8 mouse cellular contexts compared by ENCODE assay signal in genomic region chr8:61539828-61540500, GRCm38 (mm10). TPM values are rescaled to one million over a fixed set of nuclear protein-coding genes. Genes with fewer than 3 reads are reported as not detected.
DNase-seq lines count a peak whose midpoint lies in the region; ATAC-seq and TF ChIP-seq lines count a peak whose summit lies in the region.

No protein-coding gene starts in this region.

- H3K4me1 ChIP-seq in hindbrain, embryonic 16.5 days (ENCODE audit: control insufficient read depth, insufficient read depth, low read depth, low read length) = no peaks in the 10 kb centered on the region

- WGBS in hindbrain, embryonic 16.5 days = 52% methylated on average over 7 of the region's 7 CpGs

- CTCF ChIA-PET in Patski (lab: Charles Lee) = interaction anchor here (0.7 to 1.7 kb wide), 10 partner anchors 11 to 359 kb away, joined by 3 to 6 read pairs (median 4); no protein-coding TSS in a partner anchor

- no peak overlapping the region for H3K4me2 ChIP-seq in hindbrain, embryonic 16.5 days (ENCODE audit: low read length)

- in situ Hi-C loops in Patski (cut with MboI; ENCODE audit: low pct_unique_long_range_greater_than_20kb) = loop anchor here (5.0 to 10.0 kb wide), 3 partner anchors 147 to 515 kb away; no protein-coding TSS in a partner anchor

- peak; percentile 99 for TF ChIP-seq CTCF in Patski (IDR thresholded peaks at IDR 0.05)

- peak; percentile 71 for ATAC-seq in Patski
- peak; percentile 89 for ATAC-seq in frontal cortex, adult (ENCODE audit: low TSS enrichment)
- ATAC-seq in hindbrain, embryonic 16.5 days = peak; percentile 59
- ATAC-seq in megakaryocyte, adult 5-6 weeks (ENCODE audit: poor library complexity, severe bottlenecking) = peak; percentile 100

- H3K4me3 ChIP-seq in hindbrain, embryonic 16.5 days (ENCODE audit: low read length) = no peak overlapping the region

- H3K27ac ChIP-seq in hindbrain, embryonic 16.5 days (ENCODE audit: low read depth, low read length) = no peak overlapping the region

- POLR2A ChIA-PET in Patski (lab: Charles Lee) = interaction anchor here (0.6 to 0.7 kb wide), 2 partner anchors 37 to 165 kb away, joined by 5 to 7 read pairs; no protein-coding TSS in a partner anchor

- H3K27me3 ChIP-seq in Patski = no peaks in the 10 kb centered on the region
- H3K27me3 ChIP-seq in hindbrain, embryonic 16.5 days (replicated peaks; ENCODE audit: control insufficient read depth, insufficient read depth, low read length) = no peaks in the 10 kb centered on the region

- DNase-seq in Patski (ENCODE audit: low read depth, low spot score) = peak; percentile 48
- DNase-seq in cerebellum, adult 9-10 months = peak; percentile 56
- DNase-seq in layer of hippocampus, postnatal 36 days = peak; percentile 82 to 83
- DNase-seq in right cerebral cortex, adult 2 months (ENCODE audit: low spot score in 2 of 2) = peak; percentile 92 to 93
- DNase-seq in urinary bladder, postnatal 14 days (ENCODE audit: low spot score) = peak; percentile 85

- no peaks in the 10 kb centered on the region for H3K36me3 ChIP-seq in hindbrain, embryonic 16.5 days (ENCODE audit: control insufficient read depth, insufficient read depth, low read length)

- H3K9me3 ChIP-seq in hindbrain, embryonic 16.5 days (ENCODE audit: control insufficient read depth, low read length) = no peaks in the 10 kb centered on the region

- no peak overlapping the region for H3K9ac ChIP-seq in hindbrain, embryonic 16.5 days (ENCODE audit: low read depth, low read length)

RNA-seq across cellular contexts. Expression of gene Cbr4, which starts 52.4 kb away (rescaled TPM):
- 31.4 TPM for polyA plus RNA-seq in Patski (2021)
- 19.7 and 21.1 TPM in 2 replicates for polyA plus RNA-seq in hindbrain, embryonic 16.5 days (2015; fragmentation: Nextera tagmentation; extraction: Ambion mirVana)
- total RNA-seq in layer of hippocampus, postnatal 36 days (2021) = 10 to 100 TPM; 24.5 to 27.2 TPM
- total RNA-seq in megakaryocyte, adult 5-6 weeks (2015) = 11.5 and 15.1 TPM in 2 replicates
- 22.4 and 23.9 TPM in 2 replicates for total RNA-seq in megakaryocyte, adult 5-6 weeks (2017)
